Mouse (Mus musculus): Measurements from ENCODE around the gene Scaper. TPM values are rescaled to one million over a fixed set of nuclear protein-coding genes. Genes with fewer than 3 reads are reported as not detected.

Scaper gene
- polyA plus RNA-seq, 1 experiment from 2014 or later = 16.9 TPM

GRCm38 (mm10) chr9:55525716-55526115 is 412.2 kb downstream of the Scaper start:
- H3K9me3 ChIP-seq = no peaks in the 10 kb centered on the region
- 47% methylated on average over 4 of the region's 4 CpGs for WGBS
- peaks cover 8% of the 10 kb centered on the region; the same call in 1 of the 2 replicates for H3K27me3 ChIP-seq
- H3K9ac ChIP-seq = no peak overlapping the region
- H3K4me1 ChIP-seq = no peaks in the 10 kb centered on the region
- H3K4me2 ChIP-seq (replicated peaks) = no peak overlapping the region
- ATAC-seq (ENCODE audit: low FRiP score, low read depth) = no peak
- no peak overlapping the region for H3K4me3 ChIP-seq
- no peaks in the 10 kb centered on the region for H3K36me3 ChIP-seq
- no peak overlapping the region for H3K27ac ChIP-seq

GRCm38 (mm10) chr9:55512027-55512543 is 425.8 kb downstream of the Scaper start, which contains the start of gene Etfa:
Gene Etfa (minus strand): TSS chr9:55512243.
- WGBS = under 1% methylated on average over 47 of the region's 47 CpGs
- peak; percentile 100 for ATAC-seq (ENCODE audit: low FRiP score, low read depth)

GRCm38 (mm10) chr9:55511521-55511993 is 426.4 kb downstream of the Scaper start:
- under 1% methylated on average over 32 of the region's 32 CpGs for WGBS
- H3K9ac ChIP-seq = peak overlapping the region; percentile 96
- H3K36me3 ChIP-seq = no peaks in the 10 kb centered on the region

More at GRCm38 (mm10) chr9:55512027-55512543, 425.8 kb downstream of the Scaper start, which contains the start of gene Etfa:
- Histone ChIP-seq H3K27me3 (peaks cover 7% of the 10 kb centered on the region), H3K4me2 (replicated peaks) (peak within 1 kb of the TSS; percentile 76), H3K36me3 (no peaks in the 10 kb centered on the region), H3K4me1 (peaks cover 9% of the 10 kb centered on the region), H3K9me3 (no peaks in the 10 kb centered on the region), H3K4me3 (peak within 1 kb of the TSS; percentile 96), H3K27ac (peak within 1 kb of the TSS; percentile 87), H3K9ac (peak within 1 kb of the TSS; percentile 96)

GRCm38 (mm10) chr9:55510651-55511235 is 427.2 kb downstream of the Scaper start:
- Histone ChIP-seq H3K9ac (peak overlapping the region; percentile 96), H3K27ac (no peak overlapping the region), H3K27me3 (peaks cover 7% of the 10 kb centered on the region), H3K9me3 (no peaks in the 10 kb centered on the region), H3K4me1 (peaks cover 9% of the 10 kb centered on the region), H3K36me3 (no peaks in the 10 kb centered on the region), H3K4me2 (replicated peaks) (peak overlapping the region; percentile 76), H3K4me3 (peak overlapping the region; percentile 96)
- no peak for ATAC-seq (ENCODE audit: low FRiP score, low read depth)
- 82% methylated on average over 10 of the region's 10 CpGs for WGBS

More at GRCm38 (mm10) chr9:55511521-55511993, 426.4 kb downstream of the Scaper start:
- Histone ChIP-seq H3K27me3 (peaks cover 7% of the 10 kb centered on the region), H3K4me2 (replicated peaks) (peak overlapping the region; percentile 76), H3K27ac (peak overlapping the region; percentile 87), H3K4me3 (peak overlapping the region; percentile 96), H3K9me3 (no peaks in the 10 kb centered on the region), H3K4me1 (peaks cover 9% of the 10 kb centered on the region)
- ATAC-seq (ENCODE audit: low FRiP score, low read depth) = peak; percentile 65

- peaks cover 9% of the 10 kb centered on the region for H3K4me1 ChIP-seq
- H3K4me3 ChIP-seq = no peak overlapping the region
- WGBS = 83% methylated on average over 1 of the region's 1 CpGs
- no peak for ATAC-seq (ENCODE audit: low FRiP score, low read depth)
- H3K4me2 ChIP-seq (replicated peaks) = no peak overlapping the region
- H3K27ac ChIP-seq = no peak overlapping the region
- H3K27me3 ChIP-seq = peaks cover 7% of the 10 kb centered on the region
- no peaks in the 10 kb centered on the region for H3K36me3 ChIP-seq
- H3K9ac ChIP-seq = no peak overlapping the region
- no peaks in the 10 kb centered on the region for H3K9me3 ChIP-seq
Measured at GRCm38 (mm10) chr9:55509731-55510130, 428.2 kb downstream of the Scaper start.

- H3K9ac ChIP-seq = no peak overlapping the region
- H3K36me3 ChIP-seq = no peaks in the 10 kb centered on the region
- no peak for ATAC-seq (ENCODE audit: low FRiP score, low read depth)
- no peak overlapping the region for H3K4me3 ChIP-seq
- H3K4me2 ChIP-seq (replicated peaks) = no peak overlapping the region
- peaks cover 9% of the 10 kb centered on the region for H3K4me1 ChIP-seq
- H3K27ac ChIP-seq = no peak overlapping the region
- no peaks in the 10 kb centered on the region for H3K9me3 ChIP-seq
- WGBS = 88% methylated on average over 4 of the region's 4 CpGs
- H3K27me3 ChIP-seq = peaks cover 5% of the 10 kb centered on the region
Measured at GRCm38 (mm10) chr9:55508701-55509100, 429.2 kb downstream of the Scaper start.

- Histone ChIP-seq H3K4me2 (replicated peaks) (no peak overlapping the region), H3K9ac (no peak overlapping the region), H3K4me1 (peaks cover 9% of the 10 kb centered on the region), H3K4me3 (no peak overlapping the region), H3K36me3 (peaks cover 4% of the 10 kb centered on the region; the same call in 1 of the 2 replicates), H3K27me3 (no peaks in the 10 kb centered on the region), H3K27ac (no peak overlapping the region), H3K9me3 (no peaks in the 10 kb centered on the region)
- ATAC-seq (ENCODE audit: low FRiP score, low read depth) = no peak
- WGBS = 83% methylated on average over 3 of the region's 3 CpGs
Measured at GRCm38 (mm10) chr9:55507922-55508321, 430.0 kb downstream of the Scaper start.

Other genes starting within 250 kb of the Scaper start
- not detected in 2 replicates for gene 4930563M21Rik, start 72.4 kb upstream of the Scaper start, polyA plus RNA-seq (2015; fragmentation: Nextera tagmentation; extraction: Ambion mirVana)
- 320 and 334 TPM in 2 replicates for gene Rcn2, start 103.7 kb upstream of the Scaper start, polyA plus RNA-seq (2015; fragmentation: Nextera tagmentation; extraction: Ambion mirVana)
- 1.3 and 1.4 TPM in 2 replicates for gene Pstpip1, start 151.8 kb upstream of the Scaper start, polyA plus RNA-seq (2015; fragmentation: Nextera tagmentation; extraction: Ambion mirVana)
- 550 and 580 TPM in 2 replicates for gene Tspan3, start 227.4 kb upstream of the Scaper start, polyA plus RNA-seq (2015; fragmentation: Nextera tagmentation; extraction: Ambion mirVana)

All from limb, embryonic 13.5 days (tissue).